Mouse (Mus musculus) left cerebral cortex, adult 2 months (tissue): Measurements from ENCODE around the gene Fmnl2. TPM values are rescaled to one million over a fixed set of nuclear protein-coding genes. Genes with fewer than 3 reads are reported as not detected.
A peak's percentile ranks its signal among the peaks of the same experiment; 100 is the strongest.

Source experiments
- DNase-seq, 2 experiments: peaks; one replicate each; pipeline ENCODE4 v3.0.0; 2021 to 2022; ENCODE audit warnings: low spot score in 2 of 2, mixed read lengths in 1 of 2; ENCODE audit errors: extremely low spot score in 1 of 2
- H3K27ac ChIP-seq: fragments of 200-600 bp; 2 replicates; pipeline ENCODE4 v1.8.1; 2022
- H3K4me3 ChIP-seq: fragments of 200-600 bp; 2 replicates; pipeline ENCODE4 v1.8.1; 2022
- CTCF ChIP-seq: fragments of 200-600 bp; IDR thresholded peaks from 2 replicates; pipeline ENCODE4 v1.8.1; 2022; ENCODE audit warnings: antibody characterized with exemption, mild to moderate bottlenecking, moderate library complexity
- intact Hi-C: fragments of 180-260 bp; cut with DNase I; formaldehyde crosslinking; loops from one replicate; pipeline ENCODE4 v1.15.1; 2025
- total RNA-seq, 2 experiments: library from RNA; stranded (reverse); gene quantifications; 2 replicates each; pipeline ENCODE4 v1.2.3; 2021

Fmnl2 gene
- total RNA-seq, 2 experiments from 2014 or later, result 41.8 to 42.0 TPM

DNA sequence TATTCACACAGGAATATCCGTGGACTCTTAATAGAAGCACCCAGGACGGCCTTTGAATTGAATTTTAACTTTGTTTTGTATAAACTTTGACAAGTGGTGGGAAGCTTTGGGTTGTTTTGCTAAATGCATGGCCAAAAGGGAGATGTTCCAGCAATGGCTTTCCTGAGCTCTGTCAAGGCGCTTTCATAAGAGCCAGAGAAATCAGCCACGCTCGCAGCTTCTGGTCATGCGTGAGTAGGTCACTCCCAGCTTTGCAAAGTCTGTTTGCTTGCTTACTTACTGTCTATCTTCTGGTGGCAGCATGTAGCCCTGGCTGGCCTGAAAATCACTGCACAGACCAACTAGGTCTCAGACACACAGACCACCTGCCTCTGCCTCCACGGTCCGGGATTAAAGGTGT is 248.8 kb downstream of the Fmnl2 start:
- DNase-seq, result no peak
- no peak overlapping the region for H3K27ac ChIP-seq
- intact Hi-C loops, result no loop called here
- no peak for TF ChIP-seq CTCF
- no peak overlapping the region for H3K4me3 ChIP-seq

DNA sequence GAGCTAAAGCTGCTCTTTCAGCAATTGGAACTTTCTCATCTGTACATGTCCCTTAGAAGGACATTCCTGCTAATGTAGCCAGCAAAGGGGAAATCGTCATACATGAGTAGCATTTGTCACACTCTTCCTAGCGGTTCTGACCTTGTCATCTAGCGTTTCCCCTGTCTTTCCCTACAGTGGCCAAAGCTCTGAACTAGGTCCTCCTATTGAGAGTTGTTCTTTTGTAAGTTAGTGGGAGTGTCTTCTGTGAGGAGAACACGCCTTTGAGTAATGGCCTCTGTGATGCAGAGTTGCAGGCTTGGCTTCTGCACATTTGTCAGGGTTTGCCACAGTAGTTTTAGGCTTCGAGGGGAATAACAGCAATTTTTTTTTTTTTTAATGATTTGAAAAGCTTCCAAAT is 250.9 kb downstream of the Fmnl2 start:
- DNase-seq, result no peak
- Histone ChIP-seq H3K27ac (no peak overlapping the region), H3K4me3 (no peak overlapping the region)
- no peak for TF ChIP-seq CTCF
- intact Hi-C loops, result no loop called here

DNA sequence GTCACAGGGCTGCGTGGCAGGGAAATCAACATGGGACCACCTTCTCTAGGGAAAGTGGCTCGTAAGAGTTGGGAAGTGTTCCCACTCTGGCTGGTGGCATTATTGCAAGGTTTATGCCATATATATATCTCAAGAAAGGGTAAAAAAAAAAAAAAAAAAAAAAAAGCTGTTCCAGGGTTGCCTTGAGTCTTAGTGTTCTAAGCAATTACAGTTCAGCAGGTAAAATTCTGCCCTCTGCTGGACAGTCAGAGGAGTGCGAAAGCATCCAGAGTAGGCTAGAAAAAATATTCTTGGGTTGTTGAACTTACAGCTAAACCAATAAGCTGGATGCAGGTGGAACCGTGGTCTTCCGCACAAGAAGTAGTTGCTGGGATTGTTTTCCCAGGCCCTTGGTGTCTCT is 264.1 kb downstream of the Fmnl2 start:
- H3K4me3 ChIP-seq, result no peak overlapping the region
- TF ChIP-seq CTCF, result peak; percentile 83
- intact Hi-C loops, result loop anchor here (1.0 kb wide), 1 partner anchor 363 kb away; no protein-coding TSS in a partner anchor
- DNase-seq, result peak; percentile 48 to 53
- no peak overlapping the region for H3K27ac ChIP-seq

DNA sequence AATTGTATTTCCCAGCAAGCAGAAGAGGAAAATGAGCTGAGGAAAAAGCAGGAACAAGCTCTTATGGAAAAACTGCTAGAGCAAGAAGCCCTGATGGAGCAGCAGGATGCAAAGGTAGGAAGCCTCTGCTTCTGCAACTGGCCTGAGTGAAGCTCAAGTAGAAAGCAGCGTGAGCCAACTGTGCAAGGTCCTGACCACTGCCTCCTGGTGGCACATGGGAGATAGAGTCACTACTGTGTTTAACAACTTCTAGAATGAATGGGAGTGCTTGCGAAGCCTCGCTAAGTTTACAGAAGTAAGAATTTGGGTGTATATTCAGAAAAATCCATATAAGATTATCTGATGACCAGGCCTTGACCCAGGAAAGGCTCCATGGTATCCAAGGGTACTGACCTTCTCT is 268.3 kb downstream of the Fmnl2 start:
- TF ChIP-seq CTCF, result peak; percentile 26
- no peak for DNase-seq
- intact Hi-C loops, result no loop called here
- Histone ChIP-seq H3K4me3 (no peak overlapping the region), H3K27ac (no peak overlapping the region)

DNA sequence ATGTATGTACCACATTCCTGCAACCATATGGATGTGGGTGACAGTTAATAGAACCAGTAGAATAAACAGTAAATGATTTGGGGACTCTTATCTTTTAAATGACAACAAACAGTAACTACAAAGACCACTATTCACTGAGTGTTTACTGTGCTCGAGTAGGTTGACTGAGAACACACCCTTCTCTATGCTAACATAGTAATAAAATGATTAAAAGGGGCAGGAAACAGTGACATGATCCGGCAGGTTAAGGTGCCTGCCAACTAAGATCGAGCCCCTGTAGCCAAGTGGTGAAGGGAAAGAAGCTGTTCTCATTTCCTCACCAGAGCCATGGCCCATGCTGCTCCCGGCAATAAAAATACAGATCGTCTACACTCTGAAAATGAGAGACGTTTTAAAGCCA is 271.4 kb downstream of the Fmnl2 start:
- DNase-seq, result no peak
- no peak overlapping the region for H3K27ac ChIP-seq
- no peak overlapping the region for H3K4me3 ChIP-seq
- no peak for TF ChIP-seq CTCF
- intact Hi-C loops, result no loop called here

DNA sequence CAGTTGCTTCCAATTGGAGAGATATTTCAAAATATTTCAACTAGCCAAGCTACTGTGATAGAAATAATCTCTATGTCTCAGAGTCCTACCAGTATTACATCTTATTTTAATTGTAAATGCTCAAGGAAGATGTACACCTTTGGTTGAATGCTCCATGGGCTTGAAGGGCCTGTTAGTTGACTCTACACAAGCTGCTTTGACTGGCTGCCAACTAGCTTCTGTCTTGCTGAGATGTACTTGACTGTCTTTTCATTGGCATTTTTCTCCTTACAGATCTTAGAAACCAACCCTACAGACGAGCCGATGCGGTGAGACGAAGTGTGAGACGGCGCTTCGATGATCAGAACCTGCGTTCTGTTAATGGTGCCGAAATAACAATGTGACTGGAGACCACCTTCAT is 273.9 kb downstream of the Fmnl2 start:
- no peak for TF ChIP-seq CTCF
- DNase-seq, result no peak
- intact Hi-C loops, result no loop called here
- no peak overlapping the region for H3K4me3 ChIP-seq
- no peak overlapping the region for H3K27ac ChIP-seq

DNA sequence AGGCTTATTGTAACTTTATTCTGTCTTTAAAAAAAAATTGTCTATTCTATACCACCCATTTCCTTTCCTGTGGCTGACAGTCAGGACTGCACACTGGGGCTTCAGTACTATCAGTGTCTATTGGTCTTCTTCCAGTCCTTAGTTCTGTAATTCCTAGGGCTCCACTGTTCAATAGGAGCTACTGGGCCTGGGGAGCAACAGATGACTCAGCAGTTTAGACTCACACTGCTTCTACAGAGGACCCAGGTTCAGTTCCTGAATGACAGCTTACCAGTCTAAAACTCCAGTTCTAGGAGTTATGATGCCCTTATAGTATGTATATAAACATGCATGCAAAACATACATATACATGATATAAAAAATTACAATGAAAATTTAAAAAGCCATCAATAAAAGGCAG is 289.2 kb downstream of the Fmnl2 start:
- intact Hi-C loops, result no loop called here
- Histone ChIP-seq H3K27ac (no peak overlapping the region), H3K4me3 (no peak overlapping the region)
- TF ChIP-seq CTCF, result no peak
- DNase-seq, result no peak

DNA sequence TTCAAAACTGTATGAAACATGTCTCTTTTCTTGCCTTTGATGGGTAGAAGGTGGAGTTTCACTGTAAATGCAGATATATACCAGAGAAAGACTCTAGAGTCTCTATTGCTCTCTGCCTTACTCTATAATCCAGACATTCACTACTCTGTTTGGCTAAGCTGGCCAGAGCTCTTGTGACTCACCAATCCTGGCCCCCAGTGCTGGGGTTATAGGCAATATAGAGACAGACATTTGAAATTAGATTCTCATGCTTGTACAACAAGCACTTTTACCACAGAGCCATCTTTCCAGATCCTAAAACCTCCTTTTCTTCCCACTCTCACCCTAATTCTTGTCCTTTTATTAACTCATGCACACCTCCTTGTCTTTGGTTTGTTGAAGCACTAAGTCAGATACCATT is 316.3 kb downstream of the Fmnl2 start:
- intact Hi-C loops, result no loop called here
- DNase-seq, result no peak
- no peak for TF ChIP-seq CTCF
- Histone ChIP-seq H3K27ac (no peak overlapping the region), H3K4me3 (no peak overlapping the region)

DNA sequence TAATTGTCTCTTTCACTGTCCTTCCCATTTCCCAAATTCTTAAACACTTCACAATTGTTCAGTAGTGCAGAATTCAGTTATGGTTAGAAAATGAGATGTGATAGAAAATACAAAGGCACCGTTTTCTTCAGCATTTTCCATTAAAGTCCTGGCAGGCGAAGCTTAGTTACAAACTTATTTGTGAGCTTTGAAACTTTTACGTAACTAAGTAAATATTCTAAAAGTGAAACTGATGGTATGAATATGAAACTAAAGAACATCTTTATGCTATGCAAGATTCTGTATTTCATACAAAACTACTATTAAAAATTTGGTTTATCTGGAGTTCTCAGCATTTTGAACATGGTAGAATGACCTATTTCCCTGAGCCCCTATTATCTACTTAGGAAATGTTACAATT is 321.3 kb downstream of the Fmnl2 start:
- no peak overlapping the region for H3K4me3 ChIP-seq
- TF ChIP-seq CTCF, result no peak
- no peak overlapping the region for H3K27ac ChIP-seq
- intact Hi-C loops, result no loop called here
- no peak for DNase-seq

DNA sequence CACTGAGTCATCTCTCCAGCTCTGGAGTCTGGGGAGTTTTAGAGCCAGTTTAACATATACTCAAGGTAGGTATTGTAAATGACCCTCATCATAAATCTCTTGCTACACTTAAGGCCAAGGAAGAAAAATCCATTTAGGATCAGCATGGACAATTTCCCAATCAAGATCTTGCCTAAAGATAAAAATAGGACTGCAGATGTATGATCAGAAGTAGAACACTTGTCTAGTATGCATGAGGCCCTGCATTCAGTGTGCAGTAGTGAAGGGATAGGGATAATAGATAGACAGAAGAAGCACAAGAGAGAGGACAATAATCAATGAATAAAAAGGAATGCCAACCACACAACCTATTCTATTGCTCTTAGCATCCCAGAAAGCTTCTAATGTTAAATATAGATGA is 322.2 kb downstream of the Fmnl2 start:
- intact Hi-C loops, result no loop called here
- no peak for TF ChIP-seq CTCF
- no peak for DNase-seq

More for the DNA sequence above, 322.2 kb downstream of the Fmnl2 start:
- Histone ChIP-seq H3K4me3 (no peak overlapping the region), H3K27ac (no peak overlapping the region)

Other genes with a start within 250 kb of the Fmnl2 start
- 100 to 1,000 TPM; 166 to 176 TPM for gene Cacnb4, start 181.0 kb upstream of the Fmnl2 start, total RNA-seq
- gene Stam2, start 115.6 kb upstream of the Fmnl2 start, total RNA-seq, result 10 to 100 TPM; 25.2 to 26.6 TPM